Mouse (Mus musculus) left cerebral cortex, adult 18-20 months (tissue): ENCODE results near the gene Eps8l3. TPM values are rescaled to one million over a fixed set of nuclear protein-coding genes. Genes with fewer than 3 reads are reported as not detected.

Source experiments
- DNase-seq, 2 experiments: peaks; one replicate each; pipeline ENCODE4 v3.0.0; 2021 to 2022; ENCODE audit warnings: low spot score in 2 of 2, mixed read lengths in 1 of 2
- total RNA-seq, 2 experiments: library from RNA; stranded (reverse); gene quantifications; 2 replicates each; pipeline ENCODE4 v1.2.3; 2021

Gene Eps8l3
- total RNA-seq, 2 experiments from 2014 or later, result not detected

DNA sequence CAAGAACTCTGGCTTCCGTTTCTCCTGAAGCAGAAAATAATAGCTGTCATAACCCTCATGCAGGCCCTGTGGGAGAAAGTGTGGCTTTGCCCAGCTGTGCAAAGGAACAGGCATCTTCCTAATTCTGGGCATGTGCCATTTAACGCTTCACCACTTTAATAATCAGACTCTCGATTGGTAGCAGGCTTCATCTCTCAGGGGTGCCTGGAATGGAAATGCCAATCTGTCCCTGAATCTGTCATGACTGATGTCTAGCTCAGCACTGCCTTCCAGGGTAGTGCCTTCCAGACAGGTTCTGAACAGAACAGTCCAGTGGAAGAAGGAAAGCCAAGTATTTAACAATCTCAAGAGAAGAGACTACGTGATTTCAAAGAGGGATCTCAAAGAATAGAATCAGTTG lies 64.2 kb downstream of the Eps8l3 start:
- DNase-seq, result no peak

Other genes with a start within 250 kb of the Eps8l3 start
- not detected for gene Gm10961, start 245.9 kb upstream of the Eps8l3 start, total RNA-seq
- 10 to 100 TPM; 63.9 to 65.4 TPM for gene Strip1, start 245.5 kb upstream of the Eps8l3 start, total RNA-seq
- 100 to 1,000 TPM; 305 to 328 TPM for gene Ahcyl1, start 180.7 kb upstream of the Eps8l3 start, total RNA-seq
- gene Csf1, start 116.8 kb upstream of the Eps8l3 start, total RNA-seq, result 10 to 100 TPM; 15.9 to 17.2 TPM
- gene Gstm5, start 18.6 kb downstream of the Eps8l3 start, total RNA-seq, result 100 to 1,000 TPM; 229 to 250 TPM
- 10 to 100 TPM; 91.2 to 99.8 TPM for gene Gstm7, start 54.6 kb downstream of the Eps8l3 start, total RNA-seq
- 1 to 10 TPM; 5.8 to 6.7 TPM for gene Gstm6, start 66.5 kb downstream of the Eps8l3 start, total RNA-seq
- gene Gstm3, start 92.1 kb downstream of the Eps8l3 start, total RNA-seq, result not detected
- 1 to 10 TPM; 5.0 to 5.7 TPM for gene Gstm2, start 109.2 kb downstream of the Eps8l3 start, total RNA-seq
- gene Gstm1, start 140.7 kb downstream of the Eps8l3 start, total RNA-seq, result 100 to 1,000 TPM; 279 to 320 TPM
- gene Gstm4, start 167.7 kb downstream of the Eps8l3 start, total RNA-seq, result 10 to 100 TPM; 11.5 to 11.6 TPM
- gene Ampd2, start 209.4 kb downstream of the Eps8l3 start, total RNA-seq, result 10 to 100 TPM; 52.3 to 58.5 TPM
- under 1 TPM in 1 of 2 experiments, not detected in 1; 0.21 TPM for gene Gnat2, start 215.6 kb downstream of the Eps8l3 start, total RNA-seq